Mouse (Mus musculus): ENCODE measurements around the gene Klk11.

Klk11 gene

DNA sequence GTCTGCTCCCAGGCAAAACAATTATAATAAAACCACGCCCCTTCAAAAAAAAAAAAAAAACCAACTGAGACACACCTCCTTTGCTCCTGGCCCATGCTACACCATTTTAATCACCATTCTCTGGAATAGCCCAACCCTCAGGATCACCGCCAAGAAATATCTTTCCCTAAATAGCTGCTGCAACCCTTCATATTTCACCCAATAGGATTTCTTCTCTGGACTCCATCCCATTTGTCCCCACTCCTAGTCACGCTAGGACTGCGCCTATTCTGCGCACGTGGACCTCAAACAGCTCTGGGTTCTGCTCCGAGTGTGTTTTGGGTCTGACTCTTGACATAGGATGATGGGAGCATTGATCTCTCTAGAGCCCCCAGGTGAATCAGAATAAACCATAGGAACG, 22.0 kb downstream of the Klk11 start:
- no peak for DNase-seq (ENCODE audit: low read depth)

GRCm38 (mm10) chr7:43797333-43797769, 22.9 kb downstream of the Klk11 start, which contains the start of gene Klk8:
Klk8 (plus strand) TSS chr7:43797577.
- DNase-seq (ENCODE audit: low read depth): peak; percentile 65

DNA sequence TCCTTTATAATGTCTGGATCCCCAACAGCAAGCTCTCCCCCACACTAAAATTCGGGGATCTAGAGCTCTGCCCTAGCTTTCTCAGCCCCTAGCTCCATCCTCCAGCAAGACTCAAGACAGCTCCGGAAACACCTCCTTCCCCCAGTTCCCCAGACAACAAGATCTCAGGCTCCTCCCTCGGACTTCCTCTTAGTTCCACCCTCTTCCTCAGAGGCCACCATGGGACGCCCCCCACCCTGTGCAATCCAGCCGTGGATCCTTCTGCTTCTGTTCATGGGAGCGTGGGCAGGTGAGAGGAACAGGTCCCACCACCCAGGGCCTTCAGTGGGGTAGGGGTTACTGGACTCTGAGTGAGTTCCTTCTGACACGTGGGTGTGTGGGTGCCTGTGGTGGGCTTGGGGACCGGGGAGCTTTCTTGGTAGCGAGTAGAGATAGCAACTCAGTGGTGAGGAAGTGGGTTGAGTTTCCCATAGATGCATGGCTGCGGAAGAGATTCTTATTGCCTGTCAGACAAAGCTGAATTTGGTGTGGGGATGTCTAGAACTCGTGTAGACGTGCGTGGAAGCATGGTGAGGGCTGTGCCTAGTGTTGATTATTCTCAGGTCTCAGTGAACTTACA, 23.5 kb downstream of the Klk11 start:
- DNase-seq (ENCODE audit: low read depth): peak; percentile 57

- DNase-seq (ENCODE audit: low read depth): no peak
Observed at GRCm38 (mm10) chr7:43799876-43800275, 25.5 kb downstream of the Klk11 start.

- DNase-seq (ENCODE audit: low read depth): no peak
Observed at GRCm38 (mm10) chr7:43810994-43811393, 36.6 kb downstream of the Klk11 start, which contains the start of gene Klk7. Klk7 (plus strand) TSS chr7:43811294.

DNA sequence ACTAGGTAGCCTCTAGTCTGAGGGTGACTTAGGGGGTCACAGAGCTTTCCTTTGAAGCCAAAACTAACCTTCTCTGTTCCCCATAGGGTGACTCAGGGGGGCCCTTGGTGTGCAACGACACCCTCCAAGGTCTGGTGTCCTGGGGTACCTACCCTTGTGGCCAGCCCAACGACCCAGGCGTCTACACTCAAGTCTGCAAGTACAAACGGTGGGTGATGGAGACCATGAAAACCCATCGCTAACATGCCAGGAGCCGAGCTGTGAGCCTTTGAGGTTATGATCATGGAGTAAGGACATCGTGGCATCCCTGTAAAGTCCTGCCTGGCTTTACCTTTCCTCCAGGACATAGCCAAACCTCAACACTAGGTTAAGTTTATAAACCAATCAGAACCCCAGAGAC, 40.8 kb downstream of the Klk11 start:
- no peak for DNase-seq (ENCODE audit: low read depth)

DNA sequence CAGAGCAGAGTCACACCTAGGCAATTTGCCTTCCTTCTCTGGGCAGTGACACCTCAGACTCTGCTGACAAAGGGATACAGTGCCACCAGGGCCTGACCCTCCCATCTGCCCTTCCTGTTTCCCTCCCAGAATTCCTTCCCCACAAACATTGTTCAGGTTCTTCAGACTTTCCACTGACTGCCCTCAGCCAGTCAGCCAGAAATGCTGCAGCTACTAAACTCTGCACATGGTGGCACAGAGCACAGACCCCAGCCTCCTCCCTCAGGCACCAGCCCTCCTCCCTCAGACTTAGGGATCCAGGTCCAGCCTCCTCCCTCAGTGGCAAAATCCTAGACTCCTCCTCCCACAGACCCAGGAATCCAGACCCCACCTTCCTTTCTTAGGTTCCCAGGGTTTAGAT, 42.3 kb downstream of the Klk11 start:
- DNase-seq (ENCODE audit: low read depth): no peak

DNA sequence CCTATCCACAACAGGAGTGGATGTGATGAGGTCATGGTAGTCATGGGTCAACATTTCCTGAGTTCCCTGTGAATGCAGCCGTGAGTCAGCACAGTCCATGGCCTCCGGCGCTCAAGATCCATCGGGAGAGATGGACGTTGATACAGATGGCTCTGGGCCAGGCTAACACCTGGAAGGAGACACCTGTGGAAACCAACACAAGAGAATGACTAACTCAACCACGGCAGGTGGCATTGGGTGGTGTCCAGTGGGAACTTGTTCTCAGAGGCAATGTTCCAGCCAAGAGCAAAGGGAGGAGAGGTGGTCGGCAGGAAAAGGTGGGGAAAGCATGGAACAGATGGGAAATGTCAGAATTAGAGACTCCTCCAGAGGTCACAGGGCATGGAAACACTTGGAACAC, 47.2 kb downstream of the Klk11 start:
- no peak for DNase-seq (ENCODE audit: low read depth)

GRCm38 (mm10) chr7:43824199-43824598, 49.8 kb downstream of the Klk11 start, which contains the start of gene Klk6:
Klk6 (plus strand) TSS chr7:43824499.
- DNase-seq (ENCODE audit: low read depth): no peak

- DNase-seq (ENCODE audit: low read depth): no peak
Observed at GRCm38 (mm10) chr7:43826056-43826455, 51.7 kb downstream of the Klk11 start.

- DNase-seq (ENCODE audit: low read depth): no peak
Observed at GRCm38 (mm10) chr7:43827706-43828105, 53.3 kb downstream of the Klk11 start.

Data from naive thymus-derived CD4-positive, alpha-beta T cell, adult 2 months (primary cell).